Mouse (Mus musculus): ENCODE measurements around the gene Ssh3.

Gene Ssh3

GRCm38 (mm10) chr19:4217855-4218254, 51.1 kb downstream of the Ssh3 start:
- DNase-seq (ENCODE audit: low read depth in 2 of 2, low spot score in 2 of 2), result no peak

- no peak for DNase-seq (ENCODE audit: low read depth in 2 of 2, low spot score in 2 of 2)
These were observed 51.8 kb downstream of the Ssh3 start for GRCm38 (mm10) chr19:4217140-4217539.

GRCm38 (mm10) chr19:4216041-4216685, 52.8 kb downstream of the Ssh3 start:
- DNase-seq (ENCODE audit: low read depth in 2 of 2, low spot score in 2 of 2), result no peak

- DNase-seq (ENCODE audit: low read depth in 2 of 2, low spot score in 2 of 2), result no peak
These were observed 53.5 kb downstream of the Ssh3 start for GRCm38 (mm10) chr19:4215451-4215840.

- no peak for DNase-seq (ENCODE audit: low read depth in 2 of 2, low spot score in 2 of 2)
These were observed 54.1 kb downstream of the Ssh3 start for GRCm38 (mm10) chr19:4214771-4215450.

GRCm38 (mm10) chr19:4214071-4214770, 54.8 kb downstream of the Ssh3 start, which contains the start of the genes Clcf1 and AC109138.7:
Clcf1 (plus strand) TSS chr19:4214238.
AC109138.7 (plus strand) TSS chr19:4214357.
- DNase-seq (ENCODE audit: low read depth in 2 of 2, low spot score in 2 of 2), result peak; percentile 78 to 87

- DNase-seq (ENCODE audit: low read depth in 2 of 2, low spot score in 2 of 2), result no peak
These were observed 55.4 kb downstream of the Ssh3 start for GRCm38 (mm10) chr19:4213524-4213974.

- no peak for DNase-seq (ENCODE audit: low read depth in 2 of 2, low spot score in 2 of 2)
These were observed 56.9 kb downstream of the Ssh3 start for GRCm38 (mm10) chr19:4211891-4212588.
